Mouse (Mus musculus) heart, adult 8-10 months (tissue): Measurements from ENCODE around the gene G3bp1. TPM values are rescaled to one million over a fixed set of nuclear protein-coding genes. Genes with fewer than 3 reads are reported as not detected.
A peak's percentile ranks its signal among the peaks of the same experiment; 100 is the strongest.

Source experiments
- DNase-seq: peaks from one replicate; pipeline ENCODE4 v3.0.0; 2022; ENCODE audit warnings: low spot score
- total RNA-seq, 4 experiments: library from RNA; stranded (reverse); gene quantifications; 2 replicates each; pipeline ENCODE4 v1.2.4; 2022

The G3bp1 gene
- total RNA-seq, result 10 to 100 TPM; 39.4 to 45.2 (median 42.4) TPM

- DNase-seq, result peak; percentile 100
These were observed at the start of gene G3bp1 for GRCm38 (mm10) chr11:55469048-55469843. TSS of gene G3bp1 (plus strand) at chr11:55469685.

- no peak for DNase-seq
These were observed 46.5 kb upstream of the G3bp1 start, which contains the start of gene Sparc for GRCm38 (mm10) chr11:55422978-55423377. TSS of gene Sparc (minus strand) at chr11:55423183.

- no peak for DNase-seq
These were observed 45.7 kb upstream of the G3bp1 start for GRCm38 (mm10) chr11:55423756-55424155.

- DNase-seq, result no peak
These were observed 44.6 kb upstream of the G3bp1 start for GRCm38 (mm10) chr11:55424746-55425360.

GRCm38 (mm10) chr11:55428186-55429012, 41.1 kb upstream of the G3bp1 start:
- peak; percentile 88 for DNase-seq

- DNase-seq, result no peak
These were observed 39.5 kb upstream of the G3bp1 start for GRCm38 (mm10) chr11:55429973-55430372.

GRCm38 (mm10) chr11:55432981-55433380, 36.5 kb upstream of the G3bp1 start:
- DNase-seq, result no peak

- DNase-seq, result no peak
These were observed 33.4 kb upstream of the G3bp1 start for GRCm38 (mm10) chr11:55436089-55436488.

- DNase-seq, result no peak
These were observed 31.5 kb upstream of the G3bp1 start for GRCm38 (mm10) chr11:55438031-55438430.

- DNase-seq, result no peak
These were observed 29.8 kb upstream of the G3bp1 start for GRCm38 (mm10) chr11:55439718-55440117.

GRCm38 (mm10) chr11:55444772-55445171, 24.7 kb upstream of the G3bp1 start:
- DNase-seq, result peak; percentile 88

- DNase-seq, result peak; percentile 90
These were observed 22.9 kb upstream of the G3bp1 start for GRCm38 (mm10) chr11:55446579-55446978.

- DNase-seq, result no peak
These were observed 20.0 kb upstream of the G3bp1 start for GRCm38 (mm10) chr11:55449531-55449930.

GRCm38 (mm10) chr11:55450311-55450710, 19.2 kb upstream of the G3bp1 start:
- DNase-seq, result no peak

GRCm38 (mm10) chr11:55453640-55454039, 15.8 kb upstream of the G3bp1 start:
- DNase-seq, result peak; percentile 66

- DNase-seq, result no peak
These were observed 14.3 kb upstream of the G3bp1 start for GRCm38 (mm10) chr11:55455166-55455565.

GRCm38 (mm10) chr11:55458501-55458900, 11.0 kb upstream of the G3bp1 start:
- DNase-seq, result no peak

- DNase-seq, result no peak
These were observed 9.5 kb upstream of the G3bp1 start for GRCm38 (mm10) chr11:55459850-55460558.

GRCm38 (mm10) chr11:55460559-55461018, 8.9 kb upstream of the G3bp1 start:
- DNase-seq, result no peak

GRCm38 (mm10) chr11:55461019-55461645, 8.4 kb upstream of the G3bp1 start, which contains the start of gene Atox1:
TSS of gene Atox1 (minus strand) at chr11:55461239.
- peak; percentile 96 for DNase-seq

- DNase-seq, result no peak
These were observed 7.3 kb upstream of the G3bp1 start for GRCm38 (mm10) chr11:55462149-55462548.
